Mouse (Mus musculus) T-cell, adult 2 months (primary cell): Measurements from ENCODE around the gene Clec2d.
A peak's percentile ranks its signal among the peaks of the same experiment; 100 is the strongest.

Experiments used
- DNase-seq: peaks from one replicate; pipeline ENCODE4 v3.0.0; 2022; ENCODE audit warnings: low spot score

The Clec2d gene

DNA sequence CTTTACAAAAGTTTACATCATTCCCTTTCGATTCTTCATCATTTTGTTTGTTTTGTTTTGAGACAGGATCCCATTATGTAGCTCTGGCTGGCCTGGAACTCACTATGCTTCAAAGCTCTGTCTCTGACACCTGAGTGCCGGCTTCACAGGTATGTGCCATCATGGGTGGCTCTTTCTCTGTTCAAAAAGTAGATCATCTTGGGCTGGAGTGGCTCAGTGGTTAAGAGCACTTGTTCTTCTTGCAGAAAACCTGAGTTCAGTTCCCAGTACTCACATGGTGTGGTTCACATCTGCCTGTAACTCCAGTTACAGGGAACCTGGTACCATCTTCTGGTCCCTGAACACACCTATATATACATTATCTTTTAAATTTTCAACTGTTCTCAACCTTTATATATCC is 44.7 kb downstream of the Clec2d start:
- no peak for DNase-seq

DNA sequence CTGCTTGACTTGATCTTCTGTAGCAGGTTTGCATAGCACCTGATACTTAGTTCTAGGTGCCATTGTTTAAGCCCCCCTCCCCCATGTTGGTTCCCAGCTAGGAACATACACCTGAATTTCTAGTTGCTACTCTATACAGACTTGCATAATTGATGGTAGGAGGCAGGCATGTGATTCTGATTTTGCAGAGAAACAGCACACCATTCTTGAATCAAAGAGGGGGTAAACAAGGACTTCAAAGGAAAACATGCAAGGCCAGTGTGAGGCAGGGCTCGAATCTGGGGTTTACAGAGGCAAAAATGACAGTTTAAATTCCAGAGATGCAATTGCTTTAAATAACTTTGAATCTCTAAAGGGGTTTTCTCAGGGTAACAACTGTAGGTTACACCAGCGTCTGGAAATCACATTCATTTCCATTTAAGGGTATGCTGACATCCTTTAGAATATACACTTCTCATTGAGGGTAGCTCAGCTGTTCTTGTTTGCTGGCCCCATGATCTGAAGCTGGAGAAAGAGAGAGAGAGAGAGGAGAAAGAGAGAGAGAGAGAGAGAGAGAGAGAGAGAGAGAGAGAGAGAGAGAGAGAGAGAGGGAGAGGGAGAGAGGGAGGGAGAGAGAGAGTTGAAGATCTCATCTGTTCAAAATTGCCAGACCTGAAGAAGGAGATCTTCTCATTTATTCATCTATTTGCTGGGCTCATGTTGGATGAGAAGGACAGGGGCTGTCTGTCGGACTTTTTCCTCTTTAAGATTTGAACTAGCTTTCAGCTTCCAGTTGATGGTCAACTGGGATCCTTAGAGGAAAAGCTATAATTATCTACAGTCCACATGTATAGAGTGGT is 48.7 kb downstream of the Clec2d start:
- DNase-seq, result peak; percentile 47

DNA sequence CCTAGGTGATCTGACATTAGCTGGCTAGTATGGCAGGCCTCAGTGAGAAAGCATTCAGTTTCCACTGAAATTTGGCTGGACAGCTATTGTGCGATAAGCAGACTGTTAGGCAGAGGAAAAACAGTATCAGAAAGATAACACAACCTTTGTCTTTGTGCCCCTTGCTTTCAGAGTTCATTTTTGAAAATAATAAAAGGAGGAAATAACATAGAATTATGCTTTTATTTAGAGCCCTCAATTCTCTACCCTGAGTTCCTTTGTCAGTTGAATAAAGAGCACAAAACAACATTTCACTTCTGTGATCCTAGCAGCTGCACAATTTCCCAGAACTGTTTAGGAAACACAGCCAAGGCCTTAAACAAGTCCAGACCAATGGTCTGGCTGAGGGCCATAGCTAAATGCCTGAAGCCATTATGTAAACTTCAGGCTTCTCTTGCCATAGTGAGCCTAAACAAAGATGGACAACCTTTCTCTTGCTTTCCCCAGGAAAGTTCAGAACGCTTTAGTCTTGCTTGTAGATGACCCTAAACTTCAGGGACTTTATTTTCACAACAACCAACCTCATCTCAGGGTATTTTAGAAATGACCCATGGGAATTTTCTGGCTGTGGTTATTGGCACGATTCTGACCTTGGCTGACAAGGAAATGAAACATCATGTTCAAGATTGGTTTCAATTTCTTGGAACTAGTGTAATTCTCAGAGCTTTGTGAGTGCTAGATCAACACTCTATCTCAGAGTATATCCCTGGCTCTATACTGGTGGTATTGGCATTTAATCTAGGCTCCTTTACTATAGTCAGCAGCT is 49.6 kb downstream of the Clec2d start:
- DNase-seq, result no peak

DNA sequence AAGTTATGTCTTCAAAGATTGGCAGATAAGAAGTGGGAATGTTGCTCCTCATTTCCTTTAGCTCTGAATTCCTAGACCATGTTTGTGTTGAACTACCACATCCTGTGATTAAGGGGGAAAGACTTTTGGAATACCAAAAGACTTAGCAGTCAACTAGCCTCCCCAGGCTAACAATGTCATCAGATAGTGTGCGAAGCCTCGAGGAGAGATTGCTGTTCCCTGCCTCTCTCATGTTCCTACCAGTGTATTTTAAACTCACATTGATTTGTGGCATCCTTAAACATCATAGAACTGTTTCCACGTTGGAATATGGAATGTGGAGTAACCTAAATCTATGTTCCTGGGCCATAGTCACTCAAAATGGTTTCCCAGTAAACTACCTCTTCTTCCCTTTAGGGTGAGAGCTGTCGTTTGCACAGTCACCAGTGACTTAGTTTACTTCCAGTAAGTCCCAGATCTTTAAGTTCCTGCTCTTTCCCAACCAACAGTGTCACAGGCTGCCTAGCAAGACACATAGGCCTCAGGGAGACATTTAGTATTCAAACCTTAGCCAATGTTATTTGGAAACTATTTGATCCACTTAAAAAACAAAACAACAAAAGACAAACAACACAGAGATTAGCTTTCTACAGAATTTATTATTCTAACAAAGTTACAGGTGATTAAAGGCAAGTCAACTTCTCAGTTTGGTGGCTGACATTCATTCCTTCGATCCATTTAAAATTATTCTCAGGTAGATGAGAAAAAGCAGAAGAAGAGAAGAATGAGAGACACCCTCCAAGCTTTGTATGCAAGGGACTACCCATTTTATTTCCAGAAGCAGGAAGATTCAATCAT is 51.8 kb downstream of the Clec2d start:
- DNase-seq, result no peak

DNA sequence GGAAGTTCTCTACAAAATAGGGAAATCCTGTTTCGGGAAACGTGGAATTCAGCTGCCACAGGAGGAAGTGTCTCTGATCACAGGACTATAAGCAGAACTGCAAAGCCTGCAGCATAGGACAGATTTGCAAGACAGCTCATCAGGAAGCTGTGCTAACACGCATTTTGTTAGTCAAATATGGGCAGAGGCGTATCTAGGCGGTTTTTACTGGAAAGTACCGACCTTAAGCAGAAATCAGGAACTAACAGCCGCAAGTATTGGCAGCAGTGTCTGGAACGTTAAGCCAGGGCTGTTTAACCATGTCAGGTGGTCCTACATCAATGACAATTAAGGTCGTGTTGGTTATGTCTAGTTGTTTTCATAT is 52.4 kb downstream of the Clec2d start:
- DNase-seq, result peak; percentile 86

DNA sequence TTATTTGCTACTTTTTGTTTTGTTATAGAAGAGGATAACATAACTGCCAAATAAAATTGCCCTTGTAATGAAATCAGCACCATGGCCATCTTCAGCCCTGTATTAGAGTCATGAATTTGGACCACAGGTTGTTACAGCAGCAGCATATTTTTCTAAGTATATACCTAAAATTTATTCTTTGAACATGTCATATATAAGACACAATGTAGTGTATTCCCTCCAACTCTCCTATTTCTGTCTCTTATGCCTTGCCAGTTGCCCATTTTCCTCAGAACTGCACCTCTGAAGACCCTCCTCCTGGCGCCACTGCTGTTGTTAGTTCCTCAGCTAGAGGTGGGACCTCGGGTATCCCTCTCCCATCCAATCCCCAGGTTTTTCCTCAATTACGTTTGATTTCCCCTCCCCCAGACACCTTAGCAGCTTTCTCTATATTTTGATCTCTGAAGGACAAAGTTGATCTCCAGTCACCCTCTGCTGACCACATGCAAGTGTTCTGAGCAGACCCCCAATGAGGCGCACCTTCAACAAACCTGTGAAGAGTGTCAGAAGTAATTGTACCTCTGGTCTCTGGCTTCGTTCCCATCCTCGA is 53.0 kb downstream of the Clec2d start:
- no peak for DNase-seq

DNA sequence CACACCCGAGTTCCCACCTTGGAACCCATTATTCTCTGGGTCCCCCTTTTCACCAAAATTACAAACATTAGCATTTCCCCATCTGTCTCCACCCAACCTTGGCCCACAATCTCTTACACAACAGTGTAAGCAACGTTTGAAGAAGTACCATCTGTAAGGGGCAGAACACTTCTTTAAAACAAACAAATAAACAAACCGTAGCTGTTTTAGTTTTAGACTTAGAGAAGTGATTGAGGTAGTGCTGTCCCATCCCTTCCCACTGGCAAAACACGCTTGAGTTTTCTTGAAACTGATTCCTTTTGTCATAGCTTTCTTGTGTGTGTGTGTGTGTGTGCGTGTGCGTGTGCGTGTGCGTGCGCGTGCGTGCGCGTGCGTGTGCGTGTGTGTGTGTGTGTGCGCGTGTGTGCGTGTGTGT is 53.5 kb downstream of the Clec2d start:
- no peak for DNase-seq

DNA sequence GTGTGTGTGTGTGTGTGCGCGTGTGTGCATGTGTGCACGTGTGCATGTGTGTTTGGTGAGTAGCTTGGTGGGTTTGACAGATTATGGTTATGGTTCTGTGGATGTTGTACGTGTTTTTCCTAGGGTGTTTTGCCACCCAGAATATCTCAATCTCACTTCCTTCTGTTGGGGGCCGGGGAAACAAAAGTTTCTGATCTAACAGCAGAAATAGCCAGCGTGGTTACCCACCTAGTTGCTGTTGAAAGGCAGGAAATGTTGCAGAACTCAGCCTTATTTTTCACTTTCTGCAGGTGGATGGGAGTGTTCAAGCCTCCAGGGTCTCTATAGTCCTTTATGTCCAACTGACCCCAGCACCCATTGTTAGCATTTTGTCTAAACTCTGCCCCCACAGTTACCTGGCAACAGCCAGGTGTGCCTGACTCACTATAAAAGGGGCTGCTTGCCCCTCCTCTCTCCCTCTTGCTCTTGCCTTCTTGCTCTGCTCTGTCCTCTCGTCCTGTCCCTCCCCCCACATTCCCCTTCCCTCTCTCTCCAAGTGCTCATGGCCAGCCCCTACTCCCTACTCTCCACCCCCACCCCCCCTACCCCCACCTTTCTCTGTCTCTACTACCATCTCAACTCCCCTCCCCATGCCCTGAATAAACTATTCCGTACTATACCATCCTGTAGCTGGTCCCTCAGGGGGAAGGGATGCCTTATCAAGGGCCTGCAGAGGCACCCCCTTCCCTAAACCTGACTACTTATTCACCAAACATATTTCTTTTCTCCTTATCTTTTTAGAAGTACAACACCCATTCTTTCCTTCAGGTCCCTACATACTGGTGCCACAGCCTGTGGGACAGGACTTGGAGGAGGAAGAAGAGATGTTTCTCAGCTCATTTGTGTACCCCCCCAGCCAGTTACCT is 54.3 kb downstream of the Clec2d start:
- peak; percentile 80 for DNase-seq

DNA sequence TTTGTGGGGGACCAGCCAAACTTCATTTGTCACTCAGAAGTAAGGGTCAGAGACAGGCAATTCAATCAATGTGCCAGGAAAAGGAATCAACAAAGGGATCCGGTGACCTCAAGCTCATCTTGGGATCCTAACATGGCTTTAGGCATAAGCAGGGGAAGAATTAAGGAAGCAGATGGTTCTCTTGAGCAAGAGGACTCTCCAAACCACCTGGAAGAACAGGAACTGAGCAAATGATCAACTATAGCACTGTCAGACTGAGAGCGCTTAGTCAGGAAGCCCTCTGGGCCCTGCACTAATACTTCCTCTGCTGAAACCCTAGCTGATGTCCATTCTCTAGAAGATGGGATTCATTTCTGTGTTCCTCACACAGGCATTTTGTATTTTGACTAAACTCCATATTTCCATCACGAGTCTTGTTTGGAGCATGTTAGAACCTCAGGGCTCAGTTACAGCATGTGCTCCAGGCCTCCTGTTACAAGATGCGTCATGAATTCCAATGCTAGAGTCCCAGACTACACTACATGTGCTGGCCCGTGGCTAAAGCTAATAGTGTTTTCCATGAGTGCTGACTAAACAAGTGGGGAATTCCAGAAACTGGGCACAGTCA is 55.5 kb downstream of the Clec2d start:
- no peak for DNase-seq
